Mouse (Mus musculus): Measurements from ENCODE around the gene Sh3gl3.

Gene Sh3gl3

GRCm38 (mm10) chr7:82294083-82294482 is 120.4 kb downstream of the Sh3gl3 start:
- no peak for DNase-seq

- DNase-seq, result no peak
Measured at GRCm38 (mm10) chr7:82294611-82295010, 121.0 kb downstream of the Sh3gl3 start.

- DNase-seq, result no peak
Measured at GRCm38 (mm10) chr7:82308398-82308797, 134.8 kb downstream of the Sh3gl3 start.

GRCm38 (mm10) chr7:82318515-82318914 is 144.9 kb downstream of the Sh3gl3 start:
- DNase-seq, result no peak

DNA sequence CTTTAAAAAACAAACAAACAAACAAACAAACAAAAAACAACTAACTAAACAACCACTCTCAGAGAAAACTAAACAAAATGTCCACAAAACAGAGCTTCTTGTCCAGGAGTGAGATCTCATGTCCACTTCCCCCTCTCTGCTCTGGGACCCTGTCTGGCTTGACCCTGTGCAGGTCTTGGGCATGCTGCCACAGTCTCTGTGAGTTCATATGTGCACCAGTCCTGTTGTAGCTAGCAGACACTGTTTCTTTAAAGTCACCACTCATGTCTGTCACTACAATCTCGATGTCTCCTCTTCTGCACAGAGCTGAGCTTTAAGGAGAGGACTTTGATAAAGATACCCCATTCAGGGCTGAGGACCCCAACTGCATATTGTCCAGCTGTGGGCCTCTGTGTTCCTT is 153.0 kb downstream of the Sh3gl3 start:
- DNase-seq, result no peak

DNA sequence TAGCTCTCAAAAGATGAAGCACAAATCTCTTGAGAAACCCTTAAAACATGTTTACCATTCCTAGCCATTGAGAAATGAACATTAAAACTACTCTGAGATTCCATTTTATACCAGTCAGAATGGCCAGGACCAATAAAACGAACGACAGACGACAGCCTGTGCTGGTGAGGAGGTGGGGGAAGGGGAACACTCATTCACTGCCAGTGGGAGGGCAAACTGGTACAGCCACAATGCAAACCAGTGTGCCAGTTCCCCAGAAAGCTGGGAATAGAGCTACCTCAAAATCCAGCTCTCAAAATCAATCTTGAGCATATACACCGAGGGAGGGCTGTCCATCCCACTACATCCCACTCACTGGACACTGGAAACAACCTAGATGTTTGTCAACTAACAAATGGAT is 153.6 kb downstream of the Sh3gl3 start:
- no peak for DNase-seq

DNA sequence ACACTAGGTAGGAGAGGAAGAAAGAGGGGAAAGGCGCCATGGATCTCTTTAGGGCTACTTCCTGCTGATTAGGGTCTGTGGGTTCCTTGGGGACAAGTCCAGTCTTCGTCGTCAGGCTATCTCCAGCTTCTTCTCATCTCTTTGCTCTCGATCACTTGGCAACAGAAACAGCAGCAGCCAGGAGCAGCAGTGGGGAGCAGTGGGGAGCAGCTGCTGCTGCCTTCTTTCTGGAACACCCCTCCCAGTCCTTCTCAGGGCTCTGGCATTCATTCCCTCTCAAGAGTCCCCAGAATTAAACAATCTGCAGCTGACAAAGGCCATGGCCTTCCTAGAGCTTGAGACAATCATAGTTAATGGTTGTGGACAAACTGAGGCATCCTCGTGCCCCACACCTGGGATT is 154.2 kb downstream of the Sh3gl3 start:
- no peak for DNase-seq

DNA sequence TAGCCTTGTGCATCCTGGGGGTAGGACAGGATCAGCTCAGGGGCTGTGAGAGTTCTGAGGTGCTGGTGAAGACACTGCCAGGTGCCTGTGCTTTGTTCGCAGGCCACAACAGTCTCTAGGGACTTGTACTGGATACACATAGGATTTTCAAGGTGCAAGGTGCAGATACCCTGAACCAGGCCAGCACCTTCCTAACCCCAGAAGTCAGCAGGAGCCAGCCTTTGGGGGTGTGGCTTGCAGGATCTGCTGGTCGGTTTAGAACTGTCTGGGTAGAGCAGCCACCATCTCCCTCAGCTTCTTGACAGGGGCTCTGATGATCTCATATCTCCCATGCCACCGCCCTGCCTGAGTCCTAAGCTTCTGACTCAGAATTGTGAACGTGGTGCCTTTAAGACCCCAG is 156.2 kb downstream of the Sh3gl3 start:
- DNase-seq, result no peak

DNA sequence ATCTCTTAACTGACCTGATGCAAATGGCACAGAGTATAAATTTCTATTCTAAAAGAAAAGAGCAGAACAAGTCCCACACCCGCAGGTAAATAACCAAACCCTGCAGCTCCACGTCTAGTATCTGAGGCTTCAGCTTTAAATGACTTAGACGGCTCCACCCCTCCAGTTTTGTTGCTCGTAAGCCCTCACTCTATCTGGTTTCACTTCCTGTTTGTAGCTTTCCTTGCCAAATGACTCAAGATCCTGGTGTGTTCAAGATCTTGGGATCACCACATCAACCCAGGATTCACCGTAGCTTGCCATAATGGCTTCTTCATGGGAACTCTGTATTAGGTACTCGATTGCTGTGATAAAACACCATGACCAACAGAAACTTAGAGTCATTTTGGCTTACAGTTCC is 157.2 kb downstream of the Sh3gl3 start:
- no peak for DNase-seq

- no peak for DNase-seq
Measured at GRCm38 (mm10) chr7:82334000-82334399, 160.4 kb downstream of the Sh3gl3 start.

DNA sequence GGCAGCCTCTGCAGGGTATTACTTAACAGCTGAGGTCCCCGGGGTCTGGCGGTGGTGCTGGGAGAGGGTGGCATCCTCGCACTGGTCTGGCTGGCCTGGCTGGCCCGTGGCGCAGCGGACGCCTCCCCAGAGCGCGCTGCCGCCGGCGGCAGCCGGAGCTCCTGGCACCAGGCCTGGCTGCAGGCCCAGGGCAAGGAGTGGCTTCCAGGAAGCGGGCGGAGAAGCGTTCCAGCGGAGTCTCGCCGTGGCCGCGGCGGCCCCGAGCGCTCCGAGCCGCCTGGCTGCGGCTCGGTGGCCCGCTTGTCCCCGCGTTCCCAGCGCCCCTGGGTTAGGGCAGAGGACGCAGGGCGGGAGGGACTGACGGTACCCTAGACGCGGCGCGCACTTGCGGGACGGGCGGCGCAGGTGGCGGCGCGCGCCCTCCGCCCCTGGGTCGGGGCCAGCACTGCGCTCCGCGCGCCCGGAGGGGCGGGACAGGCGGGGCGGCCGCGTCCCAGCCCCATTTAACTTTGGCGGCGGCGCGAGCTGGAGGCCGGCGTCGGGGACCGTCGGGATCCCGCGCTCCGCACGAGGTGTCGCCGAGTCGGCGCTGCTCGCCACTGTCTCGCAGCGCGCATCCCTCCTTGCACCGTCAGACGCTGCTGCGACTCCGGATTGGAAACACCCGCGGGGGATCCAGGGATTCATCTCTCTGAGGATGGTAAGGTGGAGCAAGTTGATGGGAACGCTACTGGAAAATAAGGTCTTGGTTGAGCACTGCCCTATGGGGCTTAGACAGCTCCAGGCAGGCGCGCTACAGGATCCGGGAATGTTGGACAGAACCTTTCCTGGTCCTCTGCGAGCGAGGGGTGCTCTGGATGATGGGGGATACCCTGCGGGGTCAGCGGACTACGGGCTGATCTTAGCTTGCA is 161.8 kb downstream of the Sh3gl3 start, which contains the start of gene Adamtsl3:
Adamtsl3 (plus strand) TSS at position 484 of the 911 bp plus-strand sequence.
- peak; percentile 3 for DNase-seq

- no peak for DNase-seq
Measured at GRCm38 (mm10) chr7:82336132-82336531, 162.5 kb downstream of the Sh3gl3 start.

DNA sequence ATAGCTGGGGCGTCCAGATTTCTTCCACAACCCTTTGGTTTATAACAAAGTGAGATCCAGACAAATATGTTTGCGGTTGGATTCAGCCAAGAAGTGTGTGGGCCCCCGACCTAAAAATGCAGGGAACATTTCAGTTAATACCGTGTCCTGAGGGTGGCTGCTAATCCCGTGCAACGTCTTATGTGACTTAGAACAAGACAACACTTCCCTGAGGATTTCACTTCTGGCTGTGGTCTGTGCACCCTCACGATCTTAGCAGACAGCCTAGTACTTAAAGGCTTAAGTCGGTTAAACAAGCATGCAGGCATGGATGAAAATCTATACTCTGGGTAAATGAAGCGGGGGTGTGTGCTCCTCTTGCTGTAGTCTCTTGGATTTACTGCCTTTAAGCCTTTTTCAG is 164.5 kb downstream of the Sh3gl3 start:
- DNase-seq, result no peak

- DNase-seq, result no peak
Measured at GRCm38 (mm10) chr7:82338532-82338931, 164.9 kb downstream of the Sh3gl3 start.

GRCm38 (mm10) chr7:82339214-82339613 is 165.6 kb downstream of the Sh3gl3 start:
- DNase-seq, result no peak

- DNase-seq, result no peak
Measured at GRCm38 (mm10) chr7:82341476-82341875, 167.8 kb downstream of the Sh3gl3 start.

- no peak for DNase-seq
Measured at GRCm38 (mm10) chr7:82346706-82347105, 173.1 kb downstream of the Sh3gl3 start.

GRCm38 (mm10) chr7:82349796-82350195 is 176.2 kb downstream of the Sh3gl3 start:
- DNase-seq, result no peak

DNA sequence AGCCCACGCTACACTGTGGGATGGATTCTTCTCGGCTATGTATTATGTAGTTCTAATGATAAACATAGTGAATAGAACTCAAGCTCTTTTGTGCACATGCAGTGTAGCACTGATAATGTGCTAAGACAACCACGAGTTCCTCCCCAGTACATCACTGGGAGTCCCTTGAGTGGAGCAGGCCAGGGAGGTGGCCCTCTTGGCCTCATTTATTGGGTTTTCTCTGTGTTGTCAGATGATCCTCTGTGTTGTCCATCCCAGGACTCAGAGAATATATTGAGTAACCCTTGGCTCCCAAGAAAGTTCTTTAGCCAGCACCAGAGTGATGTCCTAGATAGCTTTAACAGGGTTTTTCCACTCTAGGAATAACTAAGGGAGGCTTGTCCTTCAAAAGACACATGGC is 176.8 kb downstream of the Sh3gl3 start:
- DNase-seq, result no peak

Data from cerebellum, adult 9-11 months (tissue).